Mouse (Mus musculus): ENCODE measurements around the gene Dhx57.
"Not testable (repeated sequence)": the region's sequence is repeated elsewhere in the genome, so short reads cannot be mapped to it uniquely, and the experiment has no call there.

The Dhx57 gene

GRCm38 (mm10) chr17:80234376-80234775, 55.9 kb downstream of the Dhx57 start:
- DNase-seq (ENCODE audit: low read depth, low spot score), result no peak
- 0 out of 2 replicates have a peak, but pooled peaks cover 4% of the 10 kb centered on the region for H3K36me3 ChIP-seq (ENCODE audit: control insufficient read depth, insufficient read depth, low read length, poor library complexity, severe bottlenecking)
- H3K27me3 ChIP-seq (ENCODE audit: control insufficient read depth, insufficient read depth, low read length, poor library complexity, severe bottlenecking), result no peaks in the 10 kb centered on the region

DNA sequence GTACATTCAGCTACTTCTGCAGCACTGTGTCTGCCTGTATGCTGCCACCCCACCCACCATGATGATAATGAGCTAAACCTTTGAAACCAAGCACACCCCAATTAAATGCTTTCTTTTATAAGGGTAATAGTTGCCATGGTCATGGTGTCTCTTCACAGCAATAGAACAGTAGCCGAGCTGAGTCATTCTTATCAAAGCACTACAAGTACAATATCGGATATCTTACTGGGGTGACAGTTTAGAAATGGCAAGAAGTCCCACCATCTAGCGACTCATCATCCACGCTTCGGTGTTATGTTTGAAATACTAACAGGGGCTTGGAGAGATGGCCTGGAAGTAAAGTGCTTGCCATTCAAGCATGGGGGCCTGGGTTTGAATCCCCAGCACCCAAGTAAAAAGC, 56.4 kb downstream of the Dhx57 start:
- no peak for DNase-seq (ENCODE audit: low read depth, low spot score)
- H3K36me3 ChIP-seq (ENCODE audit: control insufficient read depth, insufficient read depth, low read length, poor library complexity, severe bottlenecking), result 0 out of 2 replicates have a peak, but pooled peaks cover 2% of the 10 kb centered on the region

DNA sequence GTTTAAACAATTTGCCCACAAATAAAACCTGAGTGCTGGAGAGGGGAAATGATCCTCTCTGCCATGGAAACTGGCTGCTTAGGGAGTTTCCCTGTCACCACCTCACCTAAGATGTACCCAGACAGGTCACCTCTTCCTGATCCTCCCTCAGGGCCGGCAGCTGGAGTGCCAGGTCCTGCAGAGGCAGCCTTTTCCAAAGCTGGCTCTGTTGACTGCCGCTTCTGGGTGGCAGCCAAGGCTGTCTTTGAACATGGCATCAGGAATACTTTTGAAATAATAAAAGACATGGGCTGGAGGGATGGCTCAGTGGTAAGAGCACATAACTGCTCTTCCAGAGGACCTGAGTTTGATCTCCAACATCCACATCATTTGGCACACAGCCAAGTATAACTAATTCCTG, 60.9 kb downstream of the Dhx57 start:
- no peaks in the 10 kb centered on the region for H3K36me3 ChIP-seq (ENCODE audit: control insufficient read depth, insufficient read depth, low read length, poor library complexity, severe bottlenecking)
- no peaks in the 10 kb centered on the region for H3K27me3 ChIP-seq (ENCODE audit: control insufficient read depth, insufficient read depth, low read length, poor library complexity, severe bottlenecking)
- DNase-seq (ENCODE audit: low read depth, low spot score), result no peak

More for the DNA sequence above, 56.4 kb downstream of the Dhx57 start:
- no peaks in the 10 kb centered on the region for H3K27me3 ChIP-seq (ENCODE audit: control insufficient read depth, insufficient read depth, low read length, poor library complexity, severe bottlenecking)

DNA sequence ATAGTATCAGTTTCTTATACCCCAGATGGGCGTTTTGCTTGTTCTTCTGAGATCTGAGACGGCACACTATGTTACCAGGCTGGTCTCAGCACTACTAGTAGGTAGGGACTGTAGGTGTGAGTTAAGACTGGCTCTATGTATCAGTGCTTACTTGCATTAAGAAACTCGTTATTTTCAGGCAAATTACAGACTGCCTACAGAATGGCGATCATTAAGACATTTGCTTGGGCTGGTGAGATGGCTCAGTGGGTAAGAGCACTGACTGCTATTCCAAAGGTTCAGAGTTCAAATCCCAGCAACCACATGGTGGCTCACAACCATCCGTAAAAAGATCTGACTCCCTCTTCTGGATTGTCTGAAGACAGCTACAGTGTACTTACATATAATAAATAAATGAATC, 65.1 kb downstream of the Dhx57 start:
- DNase-seq (ENCODE audit: low read depth, low spot score); H3K27me3 ChIP-seq (ENCODE audit: control insufficient read depth, insufficient read depth, low read length, poor library complexity, severe bottlenecking): not testable (repeated sequence)

GRCm38 (mm10) chr17:80224326-80225116, 65.8 kb downstream of the Dhx57 start, which contains the start of gene Gemin6:
Gemin6 (plus strand) TSS chr17:80224441.
- H3K27me3 ChIP-seq (ENCODE audit: control insufficient read depth, insufficient read depth, low read length, poor library complexity, severe bottlenecking), result no peaks in the 10 kb centered on the region
- peak; percentile 85 for DNase-seq (ENCODE audit: low read depth, low spot score)
- H3K36me3 ChIP-seq (ENCODE audit: control insufficient read depth, insufficient read depth, low read length, poor library complexity, severe bottlenecking), result no peaks in the 10 kb centered on the region

More for the DNA sequence above, 65.1 kb downstream of the Dhx57 start:
- not testable (repeated sequence) for H3K36me3 ChIP-seq (ENCODE audit: control insufficient read depth, insufficient read depth, low read length, poor library complexity, severe bottlenecking)

- Histone ChIP-seq H3K27me3 (ENCODE audit: control insufficient read depth, insufficient read depth, low read length, poor library complexity, severe bottlenecking) (no peaks in the 10 kb centered on the region), H3K36me3 (ENCODE audit: control insufficient read depth, insufficient read depth, low read length, poor library complexity, severe bottlenecking) (no peaks in the 10 kb centered on the region)
- no peak for DNase-seq (ENCODE audit: low read depth, low spot score)
These were observed 66.4 kb downstream of the Dhx57 start for GRCm38 (mm10) chr17:80223829-80224228.

- Histone ChIP-seq H3K27me3 (ENCODE audit: control insufficient read depth, insufficient read depth, low read length, poor library complexity, severe bottlenecking) (no peaks in the 10 kb centered on the region), H3K36me3 (ENCODE audit: control insufficient read depth, insufficient read depth, low read length, poor library complexity, severe bottlenecking) (no peaks in the 10 kb centered on the region)
- peak; percentile 65 for DNase-seq (ENCODE audit: low read depth, low spot score)
These were observed 68.2 kb downstream of the Dhx57 start for GRCm38 (mm10) chr17:80221890-80222628.

DNA sequence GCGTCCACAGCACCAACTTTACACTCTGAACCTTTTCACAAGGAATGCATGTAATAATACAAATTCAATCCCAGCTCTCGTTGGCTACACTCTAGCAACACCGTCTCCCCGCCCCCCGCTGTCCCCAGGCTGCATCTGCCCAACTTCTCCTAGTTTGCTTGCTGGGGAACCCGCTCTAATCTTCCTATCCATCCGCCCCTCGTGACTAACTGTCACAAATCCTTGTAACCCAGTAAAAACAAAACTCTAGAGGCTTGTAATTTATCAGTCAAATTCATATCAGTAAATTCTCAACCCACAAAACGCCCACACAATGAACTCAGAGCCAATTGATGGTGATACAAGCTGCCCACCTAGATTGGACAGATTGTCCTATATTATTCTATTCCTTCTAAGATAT, 69.1 kb downstream of the Dhx57 start:
- no peaks in the 10 kb centered on the region for H3K27me3 ChIP-seq (ENCODE audit: control insufficient read depth, insufficient read depth, low read length, poor library complexity, severe bottlenecking)
- DNase-seq (ENCODE audit: low read depth, low spot score), result no peak
- no peaks in the 10 kb centered on the region for H3K36me3 ChIP-seq (ENCODE audit: control insufficient read depth, insufficient read depth, low read length, poor library complexity, severe bottlenecking)

GRCm38 (mm10) chr17:80220131-80220530, 70.1 kb downstream of the Dhx57 start:
- no peaks in the 10 kb centered on the region for H3K27me3 ChIP-seq (ENCODE audit: control insufficient read depth, insufficient read depth, low read length, poor library complexity, severe bottlenecking)
- H3K36me3 ChIP-seq (ENCODE audit: control insufficient read depth, insufficient read depth, low read length, poor library complexity, severe bottlenecking), result no peaks in the 10 kb centered on the region
- DNase-seq (ENCODE audit: low read depth, low spot score), result no peak

DNA sequence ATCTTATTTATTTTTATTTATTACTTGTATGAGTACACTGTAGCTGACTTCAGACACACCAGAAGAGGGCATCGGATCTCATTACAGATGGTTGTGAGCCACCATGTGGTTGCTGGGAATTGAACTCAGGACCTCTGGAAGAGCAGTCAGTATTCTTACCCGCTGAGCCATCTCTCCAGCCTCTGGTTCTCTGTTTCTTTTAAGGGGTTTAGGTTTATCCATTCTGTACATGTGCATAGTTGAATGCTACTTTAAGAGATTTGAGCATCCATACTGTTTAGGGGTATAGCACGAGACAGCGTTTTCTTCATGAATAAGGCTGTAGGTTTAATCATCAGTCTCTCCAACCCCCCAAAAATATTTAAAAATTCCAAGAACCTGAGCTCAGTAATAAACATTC, 76.3 kb downstream of the Dhx57 start:
- not testable (repeated sequence) for H3K36me3 ChIP-seq (ENCODE audit: control insufficient read depth, insufficient read depth, low read length, poor library complexity, severe bottlenecking); H3K27me3 ChIP-seq (ENCODE audit: control insufficient read depth, insufficient read depth, low read length, poor library complexity, severe bottlenecking); DNase-seq (ENCODE audit: low read depth, low spot score)

DNA sequence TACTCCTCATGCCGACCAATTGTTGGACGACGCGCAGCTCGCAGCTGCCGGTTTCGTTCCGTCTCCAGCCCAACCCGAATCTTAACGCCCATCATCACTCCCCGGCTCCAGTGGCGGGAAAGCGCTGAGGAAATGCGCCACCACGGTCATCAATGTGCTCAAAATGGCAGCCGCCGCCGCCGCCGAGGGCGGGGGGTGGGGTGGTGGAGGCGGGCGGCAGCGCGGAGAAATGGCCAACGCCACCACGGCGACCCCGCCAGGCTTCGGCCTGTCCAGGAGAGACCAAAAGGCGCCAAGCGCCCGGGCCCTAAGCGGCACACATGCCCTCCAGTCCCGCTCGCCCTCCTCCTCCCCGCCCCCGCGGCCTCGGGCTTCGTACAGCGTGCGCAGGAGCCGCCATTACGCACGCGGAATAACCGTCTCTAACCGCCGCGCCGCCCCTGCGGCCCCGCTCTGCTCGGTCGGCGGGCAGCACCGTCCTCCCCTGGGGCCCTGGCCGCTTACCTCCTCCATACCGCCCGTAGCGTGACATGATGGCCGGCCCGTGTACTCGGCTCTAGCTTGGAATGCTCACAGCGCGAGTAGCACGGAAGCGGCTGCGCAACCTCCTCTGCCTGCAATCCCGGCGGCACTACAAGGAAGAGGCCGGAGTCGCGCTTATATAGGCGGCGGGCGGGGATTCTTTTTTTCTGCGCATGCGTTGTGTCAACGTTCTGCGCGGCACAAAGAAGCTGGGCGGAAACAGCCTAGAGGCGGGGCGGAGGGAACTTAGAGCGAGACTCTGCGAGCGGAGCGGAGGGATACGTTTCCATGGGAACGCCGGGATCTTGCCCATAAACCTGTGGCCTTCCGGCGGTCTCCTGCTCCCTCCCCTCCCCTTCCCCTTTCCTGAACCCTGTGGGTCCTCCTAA, 83.3 kb downstream of the Dhx57 start, which contains the start of the genes Srsf7 and Ttc39d:
TSS of gene Srsf7 (minus strand) at position 637 of the 911 bp plus-strand sequence.
TSS of gene Ttc39d (plus strand) at position 790 of the 911 bp plus-strand sequence.
- no peaks in the 10 kb centered on the region for H3K27me3 ChIP-seq (ENCODE audit: control insufficient read depth, insufficient read depth, low read length, poor library complexity, severe bottlenecking)
- DNase-seq (ENCODE audit: low read depth, low spot score), result peak; percentile 97
- peaks cover 13% of the 10 kb centered on the region for H3K36me3 ChIP-seq (ENCODE audit: control insufficient read depth, insufficient read depth, low read length, poor library complexity, severe bottlenecking)

GRCm38 (mm10) chr17:80206301-80206670, 84.0 kb downstream of the Dhx57 start:
- Histone ChIP-seq H3K36me3 (ENCODE audit: control insufficient read depth, insufficient read depth, low read length, poor library complexity, severe bottlenecking) (peaks cover 17% of the 10 kb centered on the region), H3K27me3 (ENCODE audit: control insufficient read depth, insufficient read depth, low read length, poor library complexity, severe bottlenecking) (no peaks in the 10 kb centered on the region)
- no peak for DNase-seq (ENCODE audit: low read depth, low spot score)

GRCm38 (mm10) chr17:80205657-80206056, 84.6 kb downstream of the Dhx57 start:
- no peaks in the 10 kb centered on the region for H3K27me3 ChIP-seq (ENCODE audit: control insufficient read depth, insufficient read depth, low read length, poor library complexity, severe bottlenecking)
- no peak for DNase-seq (ENCODE audit: low read depth, low spot score)
- H3K36me3 ChIP-seq (ENCODE audit: control insufficient read depth, insufficient read depth, low read length, poor library complexity, severe bottlenecking), result peaks cover 17% of the 10 kb centered on the region

DNA sequence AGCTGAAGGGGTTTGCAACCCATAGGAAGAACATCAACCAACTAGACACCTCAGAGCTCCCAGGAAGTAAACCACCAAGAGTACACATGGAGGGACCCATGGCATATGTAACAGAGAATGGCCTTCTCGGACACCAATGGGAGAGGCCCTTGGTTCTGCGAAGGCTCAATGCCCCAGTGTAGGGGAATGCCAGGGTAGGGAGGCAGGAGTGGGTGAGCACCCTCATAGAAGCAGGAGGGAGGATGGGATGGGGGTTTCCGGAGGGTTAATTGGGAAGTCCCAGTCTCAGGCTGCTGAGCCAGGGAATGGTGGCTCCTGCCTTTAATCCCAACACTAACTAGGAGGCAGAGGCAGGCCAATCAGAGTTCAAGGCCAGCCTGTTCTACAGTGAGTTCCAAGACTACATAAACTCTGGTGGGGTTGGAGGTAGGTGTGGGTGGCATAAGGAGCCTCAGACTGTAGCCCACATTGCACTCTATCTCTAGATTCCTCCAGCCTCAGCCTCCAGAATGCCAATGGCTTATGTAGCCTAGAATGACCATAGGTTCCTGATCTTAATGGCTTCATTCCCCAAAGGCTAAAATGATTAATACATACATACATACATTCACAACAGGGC, 91.0 kb downstream of the Dhx57 start:
- Histone ChIP-seq H3K27me3 (ENCODE audit: control insufficient read depth, insufficient read depth, low read length, poor library complexity, severe bottlenecking) (no peaks in the 10 kb centered on the region), H3K36me3 (ENCODE audit: control insufficient read depth, insufficient read depth, low read length, poor library complexity, severe bottlenecking) (peaks cover 13% of the 10 kb centered on the region)
- DNase-seq (ENCODE audit: low read depth, low spot score), result no peak

All from splenic B cell, adult 2 months (primary cell).